Mouse (Mus musculus) liver, embryonic 13.5 days (tissue): ENCODE measurements around the gene Zic5. TPM values are rescaled to one million over a fixed set of nuclear protein-coding genes. Genes with fewer than 3 reads are reported as not detected.

Experiments used
- ATAC-seq: fragments of 200-750 bp; cut with Nextera tagmentation; 2 replicates; pipeline ENCODE4 v1.8.0; 2017; ENCODE audit warnings: low read depth, mild to moderate bottlenecking, moderate number of reproducible peaks, moderate library complexity
- DNase-seq: peaks from one replicate; pipeline ENCODE4 v3.0.0; 2022
- H3K27ac ChIP-seq: fragments of 300-500 bp; sonication (generic); 2 replicates; pipeline ENCODE4 v1.5.1; 2015; ENCODE audit warnings: moderate library complexity, mild to moderate bottlenecking, inconsistent platforms
- H3K27me3 ChIP-seq: fragments of 300-500 bp; sonication (generic); 2 replicates; pipeline ENCODE4 v1.6.1; 2015; ENCODE audit warnings: mild to moderate bottlenecking, inconsistent platforms
- H3K36me3 ChIP-seq: fragments of 300-500 bp; sonication (generic); 2 replicates; pipeline ENCODE4 v1.6.1; 2015; ENCODE audit warnings: mild to moderate bottlenecking, inconsistent platforms
- H3K4me1 ChIP-seq: fragments of 300-500 bp; sonication (generic); replicated peaks from 2 replicates; pipeline ENCODE4 v1.6.1; 2015; ENCODE audit warnings: inconsistent platforms
- H3K4me2 ChIP-seq: fragments of 300-500 bp; sonication (generic); 2 replicates; pipeline ENCODE4 v1.6.1; 2015; ENCODE audit warnings: inconsistent platforms, mild to moderate bottlenecking, moderate library complexity
- H3K4me3 ChIP-seq: fragments of 300-500 bp; sonication (generic); replicated peaks from 2 replicates; pipeline ENCODE4 v1.5.1; 2015; ENCODE audit warnings: mild to moderate bottlenecking, inconsistent platforms
- H3K9ac ChIP-seq: fragments of 300-500 bp; sonication (generic); 2 replicates; pipeline ENCODE4 v1.6.1; 2015; ENCODE audit warnings: mild to moderate bottlenecking, inconsistent platforms
- H3K9me3 ChIP-seq: fragments of 300-500 bp; sonication (generic); replicated peaks from 2 replicates; pipeline ENCODE4 v1.6.1; 2016; ENCODE audit warnings: inconsistent platforms
- WGBS: fragments of 180-500 bp; shearing (Covaris S2); methylation state at CpG from one replicate; pipeline ENCODE4 v1.1.7; 2015; ENCODE audit not compliant: insufficient replicate concordance; 5-methylcytosine and 5-hydroxymethylcytosine counted together
- polyA plus RNA-seq: library from polyadenylated mRNA; unstranded; fragments of >200 nt; fragmentation: Nextera tagmentation; extraction: Ambion mirVana; gene quantifications from 2 replicates; pipeline ENCODE4 v1.2.1, GENCODE M21; 2015

Gene Zic5
- polyA plus RNA-seq, 1 experiment from 2014 or later: 0.02 TPM

- ATAC-seq: no peak; the same call in 1 of the 2 replicates
- Histone ChIP-seq H3K9ac (no peak overlapping the region), H3K27ac (no peak overlapping the region), H3K9me3 (no peaks in the 10 kb centered on the region), H3K4me1 (peaks cover 15% of the 10 kb centered on the region), H3K4me3 (no peak overlapping the region), H3K27me3 (peaks cover 99% of the 10 kb centered on the region), H3K4me2 (no peak overlapping the region), H3K36me3 (no peaks in the 10 kb centered on the region)
- WGBS: 2% methylated on average over 22 of the region's 22 CpGs
- DNase-seq: no peak
Observed at GRCm38 (mm10) chr14:122478574-122479011, 13.1 kb upstream of the Zic5 start.

DNA sequence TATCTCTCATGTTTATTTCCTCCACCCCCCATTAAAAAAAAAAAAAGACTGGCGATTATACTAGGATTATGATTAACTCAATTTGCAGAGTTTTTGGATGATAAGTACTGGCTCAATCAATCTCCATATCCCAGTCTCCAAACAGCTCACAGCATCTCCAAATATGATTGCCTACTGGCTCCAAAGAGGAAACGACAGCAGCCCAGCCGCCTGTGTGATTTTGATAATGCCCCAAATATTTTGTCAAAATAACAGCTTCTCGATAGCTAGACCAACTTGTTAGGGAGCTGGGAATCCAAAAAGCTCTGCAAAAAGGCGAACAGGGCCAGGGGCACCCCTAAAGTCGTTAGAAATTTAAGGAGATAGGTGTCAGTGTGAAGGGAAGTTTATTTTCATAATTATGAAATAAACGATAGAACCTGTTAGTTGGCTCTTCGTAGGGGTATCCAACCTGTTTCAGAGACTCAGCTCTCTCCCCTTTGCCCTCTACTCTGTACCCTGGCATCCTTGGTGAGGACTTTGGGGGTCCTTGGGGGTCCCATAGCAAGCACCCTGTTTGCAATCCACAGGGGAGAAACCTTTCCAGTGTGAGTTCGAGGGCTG lies 12.6 kb upstream of the Zic5 start:
- Histone ChIP-seq H3K9ac (no peak overlapping the region), H3K9me3 (no peaks in the 10 kb centered on the region), H3K27ac (no peak overlapping the region), H3K4me2 (no peak overlapping the region), H3K36me3 (no peaks in the 10 kb centered on the region), H3K4me1 (peaks cover 15% of the 10 kb centered on the region), H3K27me3 (peaks cover 99% of the 10 kb centered on the region), H3K4me3 (no peak overlapping the region)
- DNase-seq (no peak), ATAC-seq (no peak)
- 2% methylated on average over 9 of the region's 9 CpGs for WGBS

- ATAC-seq: no peak
- H3K27me3 ChIP-seq: peaks cover 99% of the 10 kb centered on the region
- no peaks in the 10 kb centered on the region for H3K9me3 ChIP-seq
- H3K4me2 ChIP-seq: no peak overlapping the region
- no peak for DNase-seq
- no peak overlapping the region for H3K27ac ChIP-seq
- H3K4me3 ChIP-seq: no peak overlapping the region
- no peaks in the 10 kb centered on the region for H3K36me3 ChIP-seq
- H3K4me1 ChIP-seq: peaks cover 15% of the 10 kb centered on the region
- WGBS: 2% methylated on average over 20 of the region's 20 CpGs
- no peak overlapping the region for H3K9ac ChIP-seq
Observed at GRCm38 (mm10) chr14:122477261-122477671, 11.8 kb upstream of the Zic5 start.

- no peaks in the 10 kb centered on the region for H3K9me3 ChIP-seq
- 3% methylated on average over 18 of the region's 18 CpGs for WGBS
- no peak overlapping the region for H3K9ac ChIP-seq
- H3K27ac ChIP-seq: no peak overlapping the region
- H3K4me3 ChIP-seq: no peak overlapping the region
- peaks cover 15% of the 10 kb centered on the region for H3K4me1 ChIP-seq
- DNase-seq (no peak), ATAC-seq (no peak)
- H3K27me3 ChIP-seq: peaks cover 99% of the 10 kb centered on the region
- H3K36me3 ChIP-seq: no peaks in the 10 kb centered on the region
- H3K4me2 ChIP-seq: no peak overlapping the region
Observed at GRCm38 (mm10) chr14:122476822-122477215, 11.3 kb upstream of the Zic5 start.

GRCm38 (mm10) chr14:122476041-122476821 lies 10.8 kb upstream of the Zic5 start:
- Histone ChIP-seq H3K36me3 (no peaks in the 10 kb centered on the region), H3K27me3 (peaks cover 99% of the 10 kb centered on the region), H3K4me3 (peak overlapping the region; percentile 38), H3K4me1 (peaks cover 15% of the 10 kb centered on the region), H3K27ac (no peak overlapping the region), H3K9ac (no peak overlapping the region), H3K9me3 (no peaks in the 10 kb centered on the region), H3K4me2 (peak overlapping the region; percentile 57)
- 2% methylated on average over 62 of the region's 62 CpGs for WGBS
- ATAC-seq (no peak), DNase-seq (no peak)

- WGBS: under 1% methylated on average over 59 of the region's 65 CpGs
- Histone ChIP-seq H3K4me3 (peak overlapping the region; percentile 38), H3K4me2 (peak overlapping the region; percentile 57), H3K9me3 (no peaks in the 10 kb centered on the region), H3K36me3 (no peaks in the 10 kb centered on the region), H3K27ac (no peak overlapping the region), H3K9ac (no peak overlapping the region), H3K4me1 (peaks cover 15% of the 10 kb centered on the region), H3K27me3 (peaks cover 99% of the 10 kb centered on the region)
- no peak for DNase-seq
- no peak for ATAC-seq
Observed at GRCm38 (mm10) chr14:122475557-122476040, 10.1 kb upstream of the Zic5 start.

- Histone ChIP-seq H3K27ac (no peak within 1 kb of the TSS), H3K36me3 (no peaks in the 10 kb centered on the region), H3K9ac (no peak within 1 kb of the TSS), H3K4me2 (peak within 1 kb of the TSS; percentile 57), H3K9me3 (no peaks in the 10 kb centered on the region), H3K4me1 (peaks cover 15% of the 10 kb centered on the region), H3K27me3 (peaks cover 99% of the 10 kb centered on the region), H3K4me3 (peak within 1 kb of the TSS; percentile 38)
- under 1% methylated on average over 34 of the region's 73 CpGs for WGBS
- DNase-seq (no peak), ATAC-seq (0 out of 2 replicates have a peak, but pooled peaks have one; percentile 47)
Observed at GRCm38 (mm10) chr14:122474891-122475556, 9.5 kb upstream of the Zic5 start, which contains the start of gene Zic2. Gene Zic2, plus strand, starts transcription at chr14:122475435.

DNA sequence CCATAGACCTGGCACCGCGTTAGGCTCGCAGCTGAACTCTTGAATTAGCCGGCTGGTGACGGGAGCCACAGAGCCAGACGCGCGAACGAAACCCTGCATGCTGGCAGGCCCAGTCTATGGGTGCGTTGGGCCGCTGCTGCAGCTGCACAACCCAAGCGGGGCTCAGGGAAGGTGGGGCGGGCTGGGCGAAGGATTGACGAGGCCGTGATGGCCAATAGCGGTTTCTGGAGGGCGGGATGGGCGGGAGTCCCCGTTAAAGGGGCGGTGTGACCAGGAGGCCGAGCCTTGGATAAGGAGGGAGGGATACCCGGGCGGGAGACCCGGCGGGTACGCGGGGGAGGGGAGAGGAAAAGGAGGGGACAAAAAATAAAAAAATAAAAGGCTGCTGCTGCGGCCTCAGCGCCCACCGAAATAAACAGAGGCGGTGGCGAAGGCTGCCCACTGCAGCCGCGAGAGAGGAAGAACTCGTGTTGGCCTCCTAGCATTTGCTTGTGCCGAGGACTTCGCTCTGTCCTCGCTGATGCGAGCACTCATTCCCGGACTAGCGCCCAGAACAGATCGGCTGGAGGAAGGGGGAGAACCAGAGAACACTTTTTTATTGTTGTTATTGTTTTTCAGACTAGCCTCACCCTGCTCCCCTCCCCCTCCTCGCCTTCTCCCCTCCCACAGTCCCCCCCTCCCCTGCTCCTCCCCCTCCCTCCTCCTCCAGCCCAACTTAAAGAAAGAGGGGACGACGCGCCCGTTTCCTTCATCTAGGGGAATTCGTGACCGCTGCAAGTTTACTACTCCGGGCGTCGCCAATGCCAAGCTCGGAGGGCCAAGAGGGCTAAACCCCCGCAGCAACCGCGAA lies 8.8 kb upstream of the Zic5 start:
- Histone ChIP-seq H3K36me3 (no peaks in the 10 kb centered on the region), H3K4me1 (peaks cover 15% of the 10 kb centered on the region), H3K4me3 (peak overlapping the region; percentile 38), H3K27me3 (peaks cover 100% of the 10 kb centered on the region), H3K27ac (no peak overlapping the region), H3K9ac (no peak overlapping the region), H3K4me2 (peak overlapping the region; percentile 57), H3K9me3 (no peaks in the 10 kb centered on the region)
- WGBS: under 1% methylated on average over 53 of the region's 57 CpGs
- DNase-seq: no peak
- peak; percentile 41; the same call in 1 of the 2 replicates for ATAC-seq

DNA sequence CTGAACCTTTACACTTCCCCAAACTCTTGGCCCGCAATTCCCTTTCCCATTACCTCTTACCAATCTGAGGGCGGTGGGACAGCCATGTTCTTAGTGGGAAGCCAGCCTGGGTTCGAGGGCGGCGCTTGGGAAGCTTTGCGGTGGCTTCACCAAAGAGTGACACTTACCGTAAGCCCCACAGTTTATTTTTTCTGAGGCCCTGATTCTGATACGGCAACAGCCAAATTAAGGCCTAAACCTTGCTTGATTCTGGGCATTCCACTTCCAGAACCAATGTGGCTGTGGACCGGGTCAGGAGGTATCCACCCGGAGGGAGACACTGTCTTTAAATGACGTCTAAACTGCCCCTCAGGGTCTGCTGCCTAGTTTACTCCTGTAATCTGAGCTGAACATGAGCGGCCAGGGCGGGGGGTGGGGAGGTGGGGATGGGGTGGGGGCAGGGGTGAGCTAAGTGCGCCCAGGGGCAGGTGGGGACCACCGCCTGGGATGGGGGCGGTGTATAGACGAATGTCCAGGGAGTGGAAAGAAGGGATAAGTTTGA lies 7.8 kb upstream of the Zic5 start:
- Histone ChIP-seq H3K9me3 (no peaks in the 10 kb centered on the region), H3K4me1 (peaks cover 15% of the 10 kb centered on the region), H3K4me2 (no peak overlapping the region), H3K27ac (no peak overlapping the region), H3K9ac (no peak overlapping the region), H3K4me3 (no peak overlapping the region), H3K27me3 (peaks cover 100% of the 10 kb centered on the region), H3K36me3 (no peaks in the 10 kb centered on the region)
- ATAC-seq (no peak), DNase-seq (no peak)
- 3% methylated on average over 17 of the region's 17 CpGs for WGBS

GRCm38 (mm10) chr14:122472647-122473046 lies 7.2 kb upstream of the Zic5 start:
- WGBS: 5% methylated on average over 5 of the region's 5 CpGs
- Histone ChIP-seq H3K4me1 (peaks cover 15% of the 10 kb centered on the region), H3K9ac (no peak overlapping the region), H3K4me3 (no peak overlapping the region), H3K9me3 (no peaks in the 10 kb centered on the region), H3K27me3 (peaks cover 100% of the 10 kb centered on the region), H3K27ac (no peak overlapping the region), H3K36me3 (no peaks in the 10 kb centered on the region), H3K4me2 (no peak overlapping the region)
- ATAC-seq: no peak
- no peak for DNase-seq
